Mouse (Mus musculus) limb, embryonic 15.5 days (tissue): Measurements from ENCODE around the gene Ptprg. TPM values are rescaled to one million over a fixed set of nuclear protein-coding genes. Genes with fewer than 3 reads are reported as not detected.

ENCODE experiments used
- ATAC-seq: fragments of 200-750 bp; cut with Nextera tagmentation; 2 replicates; pipeline ENCODE4 v1.8.0; 2017; ENCODE audit warnings: low read depth, moderate TSS enrichment; ENCODE audit not compliant: insufficient number of reproducible peaks, low FRiP score, low TSS enrichment
- H3K27ac ChIP-seq: fragments of 300-500 bp; sonication (generic); 2 replicates; pipeline ENCODE4 v1.5.1; 2015; ENCODE audit warnings: moderate library complexity, mild to moderate bottlenecking, inconsistent platforms
- H3K27me3 ChIP-seq: fragments of 300-500 bp; sonication (generic); 2 replicates; pipeline ENCODE4 v1.6.1; 2015; ENCODE audit warnings: inconsistent platforms
- H3K36me3 ChIP-seq: fragments of 300-500 bp; sonication (generic); 2 replicates; pipeline ENCODE4 v1.6.1; 2015; ENCODE audit warnings: inconsistent platforms
- H3K4me1 ChIP-seq: fragments of 300-500 bp; sonication (generic); 2 replicates; pipeline ENCODE4 v1.6.1; 2015; ENCODE audit warnings: inconsistent platforms
- H3K4me2 ChIP-seq: fragments of 300-500 bp; sonication (generic); 2 replicates; pipeline ENCODE4 v1.6.1; 2015; ENCODE audit warnings: mild to moderate bottlenecking, inconsistent platforms
- H3K4me3 ChIP-seq: fragments of 300-500 bp; sonication (generic); 2 replicates; pipeline ENCODE4 v1.5.1; 2015; ENCODE audit warnings: mild to moderate bottlenecking, inconsistent platforms
- H3K9ac ChIP-seq: fragments of 300-500 bp; sonication (generic); 2 replicates; pipeline ENCODE4 v1.6.1; 2015; ENCODE audit warnings: inconsistent platforms
- H3K9me3 ChIP-seq: fragments of 300-500 bp; sonication (generic); 2 replicates; pipeline ENCODE4 v1.6.1; 2016; ENCODE audit warnings: inconsistent platforms
- WGBS: fragments of 180-500 bp; shearing (Covaris S2); methylation state at CpG from one replicate; pipeline ENCODE4 v1.1.7; 2015; 5-methylcytosine and 5-hydroxymethylcytosine counted together
- polyA plus RNA-seq: library from polyadenylated mRNA; unstranded; fragments of >200 nt; fragmentation: Nextera tagmentation; extraction: Ambion mirVana; gene quantifications from 2 replicates; pipeline ENCODE4 v1.2.1, GENCODE M21; 2015

Ptprg gene
- polyA plus RNA-seq, 1 experiment from 2014 or later = 27.3 TPM

DNA sequence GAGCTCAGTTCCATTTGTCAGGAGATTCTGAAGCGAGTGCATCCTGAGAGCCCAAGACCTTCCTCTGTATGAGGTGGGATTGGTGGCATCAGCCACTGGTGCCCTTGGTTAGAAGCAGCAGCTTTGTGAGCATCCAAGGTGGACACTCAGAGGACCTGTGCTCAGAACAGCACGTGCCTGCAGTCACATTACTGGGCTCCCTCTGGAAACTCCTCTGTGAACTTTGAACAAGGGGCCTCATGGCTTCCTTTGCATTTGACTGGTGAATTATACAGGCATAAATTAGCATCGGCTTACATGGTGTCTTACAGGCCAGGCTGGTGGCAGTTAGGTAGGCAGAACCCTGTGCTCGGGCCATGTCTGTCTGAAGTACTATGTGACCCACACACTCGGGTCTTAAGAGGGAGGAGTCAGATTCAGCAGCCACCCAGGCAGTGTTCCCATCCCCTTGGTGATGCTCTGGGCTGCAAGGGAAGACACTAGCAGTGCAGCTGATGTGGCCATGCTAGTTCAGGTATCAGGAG is 609.1 kb downstream of the Ptprg start:
- no peaks in the 10 kb centered on the region for H3K36me3 ChIP-seq
- no peaks in the 10 kb centered on the region for H3K27me3 ChIP-seq
- no peak overlapping the region for H3K4me2 ChIP-seq
- no peak overlapping the region for H3K9ac ChIP-seq
- WGBS = 62% methylated on average over 5 of the region's 5 CpGs
- H3K27ac ChIP-seq = no peak overlapping the region
- no peak overlapping the region for H3K4me3 ChIP-seq
- no peak for ATAC-seq
- H3K4me1 ChIP-seq = peaks cover 12% of the 10 kb centered on the region; the same call in 1 of the 2 replicates
- no peaks in the 10 kb centered on the region for H3K9me3 ChIP-seq

DNA sequence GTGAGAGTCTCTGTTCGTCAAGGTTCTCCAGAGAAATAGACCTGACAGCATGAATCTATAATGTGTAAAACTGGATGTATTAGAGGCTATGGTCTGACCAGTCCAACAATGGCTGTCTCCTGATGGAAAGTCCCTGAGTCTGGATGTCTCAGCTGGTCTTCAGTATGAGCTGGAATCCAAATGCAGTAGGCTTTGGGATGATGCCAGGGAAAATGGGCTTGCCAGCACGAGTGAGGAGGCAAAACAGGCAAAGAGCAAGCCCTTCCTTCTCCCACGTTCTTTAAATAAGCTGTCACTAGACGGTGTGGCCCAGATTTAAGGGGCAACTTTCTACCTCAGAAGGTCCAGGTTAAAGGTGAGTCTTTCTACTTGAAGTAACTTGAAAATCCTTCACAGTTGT is 609.9 kb downstream of the Ptprg start:
- 69% methylated on average over 4 of the region's 4 CpGs for WGBS
- H3K9ac ChIP-seq = no peak overlapping the region

DNA sequence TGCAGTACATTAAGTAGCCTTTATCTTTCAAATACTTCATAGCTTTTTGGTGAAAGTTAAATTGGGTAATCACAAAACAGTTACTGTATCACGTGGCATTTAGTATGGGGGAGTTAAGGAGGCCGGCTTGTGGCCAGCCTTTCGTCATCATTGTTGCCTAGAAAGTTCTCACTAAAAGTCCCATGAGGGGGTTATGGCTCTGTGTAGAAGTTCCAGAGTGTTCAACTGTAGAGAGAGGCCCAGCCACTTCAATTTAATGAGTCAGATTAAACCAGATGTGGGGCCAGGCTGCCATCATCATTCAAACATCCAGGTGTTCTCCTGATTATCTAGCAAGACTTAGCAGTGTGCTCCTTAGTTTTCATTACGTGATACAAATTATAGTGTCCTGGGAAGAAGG is 613.9 kb downstream of the Ptprg start:
- Histone ChIP-seq H3K36me3 (no peaks in the 10 kb centered on the region), H3K4me1 (peaks cover 5% of the 10 kb centered on the region; the same call in 1 of the 2 replicates), H3K9ac (no peak overlapping the region), H3K27ac (no peak overlapping the region), H3K4me3 (no peak overlapping the region), H3K9me3 (no peaks in the 10 kb centered on the region), H3K4me2 (no peak overlapping the region), H3K27me3 (no peaks in the 10 kb centered on the region)
- ATAC-seq = no peak
- WGBS = 51% methylated on average over 4 of the region's 4 CpGs

More for the DNA sequence above, 609.9 kb downstream of the Ptprg start:
- no peak for ATAC-seq
- H3K4me1 ChIP-seq = peaks cover 12% of the 10 kb centered on the region; the same call in 1 of the 2 replicates
- H3K27me3 ChIP-seq = no peaks in the 10 kb centered on the region
- H3K4me2 ChIP-seq = no peak overlapping the region
- H3K9me3 ChIP-seq = no peaks in the 10 kb centered on the region
- no peak overlapping the region for H3K4me3 ChIP-seq
- H3K27ac ChIP-seq = no peak overlapping the region
- H3K36me3 ChIP-seq = no peaks in the 10 kb centered on the region

DNA sequence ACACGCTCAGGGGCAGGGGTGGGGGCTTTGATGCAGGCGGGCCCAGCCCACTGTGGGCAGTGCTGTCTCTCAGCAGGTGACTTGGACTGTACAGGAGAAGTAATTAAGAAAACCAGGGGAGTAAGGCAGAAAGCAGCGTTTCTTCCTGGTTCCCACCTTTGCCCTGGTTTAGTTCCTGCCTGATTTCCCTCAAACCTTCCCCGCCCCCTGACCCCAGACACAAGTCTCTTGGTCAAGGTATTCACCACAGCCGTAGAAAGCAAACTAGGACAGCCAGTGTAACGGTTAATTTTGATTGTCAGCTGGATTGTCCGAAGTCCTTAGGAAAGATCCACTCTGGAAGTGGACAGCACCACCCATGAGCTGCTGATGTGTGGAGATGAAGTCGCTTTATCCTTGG is 614.3 kb downstream of the Ptprg start:
- no peaks in the 10 kb centered on the region for H3K9me3 ChIP-seq
- 0 out of 2 replicates have a peak, but pooled peaks cover under 1% of the 10 kb centered on the region for H3K4me1 ChIP-seq
- no peak overlapping the region for H3K27ac ChIP-seq
- ATAC-seq = no peak
- 75% methylated on average over 8 of the region's 8 CpGs for WGBS
- H3K9ac ChIP-seq = no peak overlapping the region
- H3K36me3 ChIP-seq = no peaks in the 10 kb centered on the region
- H3K4me3 ChIP-seq = no peak overlapping the region
- no peak overlapping the region for H3K4me2 ChIP-seq
- no peaks in the 10 kb centered on the region for H3K27me3 ChIP-seq

DNA sequence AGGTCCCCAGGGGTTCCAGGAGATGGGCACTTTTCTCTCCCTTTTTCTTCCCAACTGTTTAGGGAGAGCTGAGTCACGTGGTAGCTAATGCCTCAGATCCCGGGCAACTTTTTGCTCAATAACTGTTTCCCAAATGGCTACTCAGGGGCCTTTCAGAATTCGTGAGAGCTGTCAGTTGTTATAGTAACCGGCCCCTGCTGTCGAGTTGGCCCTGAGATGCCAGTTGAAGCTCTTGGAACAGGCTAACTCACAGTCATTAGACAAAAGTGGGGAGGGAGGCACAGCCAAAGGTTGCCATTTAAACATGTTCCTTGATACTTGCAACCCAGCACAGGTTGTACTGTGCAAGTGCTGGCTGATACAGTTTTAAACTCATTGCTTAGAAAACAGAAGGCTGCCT is 624.1 kb downstream of the Ptprg start:
- no peak overlapping the region for H3K9ac ChIP-seq
- 26% methylated on average over 5 of the region's 5 CpGs for WGBS
- no peaks in the 10 kb centered on the region for H3K4me1 ChIP-seq
- no peak overlapping the region for H3K4me3 ChIP-seq
- no peak overlapping the region for H3K4me2 ChIP-seq
- no peaks in the 10 kb centered on the region for H3K27me3 ChIP-seq
- no peak for ATAC-seq
- no peaks in the 10 kb centered on the region for H3K9me3 ChIP-seq
- no peak overlapping the region for H3K27ac ChIP-seq
- 0 out of 2 replicates have a peak, but pooled peaks cover 3% of the 10 kb centered on the region for H3K36me3 ChIP-seq

DNA sequence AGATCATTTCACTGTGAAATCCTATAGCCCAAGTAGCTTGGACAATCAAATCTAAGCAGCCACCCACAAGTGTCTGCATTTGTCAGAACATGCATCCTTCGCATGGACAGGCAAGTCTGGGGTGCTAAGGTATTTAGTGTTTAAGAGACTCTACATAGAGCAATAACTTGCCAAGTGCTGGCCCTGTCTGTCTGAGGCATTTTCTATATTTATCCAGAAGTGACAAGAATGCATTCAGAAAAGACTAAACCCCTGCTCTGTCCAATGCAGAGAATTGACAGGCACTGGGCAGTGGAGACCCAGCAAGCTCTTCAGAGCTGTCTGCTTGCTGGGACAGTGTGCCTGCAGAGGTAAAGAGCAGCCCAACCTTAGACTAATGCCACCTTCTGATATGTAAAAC is 625.3 kb downstream of the Ptprg start:
- Histone ChIP-seq H3K27me3 (no peaks in the 10 kb centered on the region), H3K9ac (no peak overlapping the region), H3K4me2 (no peak overlapping the region), H3K27ac (no peak overlapping the region), H3K36me3 (0 out of 2 replicates have a peak, but pooled peaks cover 3% of the 10 kb centered on the region), H3K9me3 (no peaks in the 10 kb centered on the region), H3K4me3 (no peak overlapping the region), H3K4me1 (no peaks in the 10 kb centered on the region)
- WGBS = 90% methylated on average over 1 of the region's 1 CpGs
- no peak for ATAC-seq

DNA sequence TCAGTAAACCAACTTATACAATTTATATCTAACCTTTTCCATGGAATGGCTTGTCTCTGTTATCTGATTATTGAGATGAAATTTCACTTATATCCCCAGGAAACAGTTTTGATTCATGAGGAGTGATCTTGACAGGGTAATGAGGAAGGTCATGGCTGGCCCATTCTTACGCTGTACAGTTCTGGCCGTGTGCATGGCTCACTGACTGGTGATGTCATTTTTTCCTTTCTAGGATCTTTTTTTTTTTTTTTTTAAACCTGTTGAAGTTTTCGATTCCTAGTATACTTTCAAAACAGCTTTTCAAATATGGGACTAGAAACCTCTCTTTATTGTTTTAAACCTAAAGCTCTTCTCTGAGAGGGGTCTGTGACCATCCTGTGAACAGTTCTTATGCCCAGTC is 626.8 kb downstream of the Ptprg start:
- Histone ChIP-seq H3K4me2 (no peak overlapping the region), H3K4me1 (no peaks in the 10 kb centered on the region), H3K4me3 (no peak overlapping the region), H3K36me3 (0 out of 2 replicates have a peak, but pooled peaks cover 3% of the 10 kb centered on the region), H3K9ac (no peak overlapping the region), H3K9me3 (no peaks in the 10 kb centered on the region), H3K27ac (no peak overlapping the region), H3K27me3 (no peaks in the 10 kb centered on the region)
- ATAC-seq = no peak
- WGBS = 50% methylated on average over 3 of the region's 3 CpGs

DNA sequence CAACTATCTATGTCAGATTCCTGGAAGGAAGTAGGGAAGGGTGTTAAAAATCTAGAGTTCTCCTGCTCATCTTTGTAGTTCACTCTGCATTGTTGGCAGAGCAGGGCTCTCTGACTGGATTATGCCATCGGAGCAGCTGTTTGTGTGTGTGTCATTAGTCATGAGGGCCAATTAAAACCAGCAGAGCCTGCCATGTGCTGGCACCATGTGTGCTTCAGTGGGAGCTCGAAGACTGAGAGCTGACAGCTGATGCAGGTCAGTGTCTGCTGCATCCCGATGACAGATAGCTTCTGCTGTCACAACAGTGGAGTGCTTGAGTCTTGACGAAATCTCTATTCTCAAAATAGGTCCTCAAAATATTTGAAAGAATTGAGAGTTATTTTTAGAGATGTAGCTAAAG is 631.7 kb downstream of the Ptprg start:
- no peak overlapping the region for H3K27ac ChIP-seq
- H3K4me3 ChIP-seq = no peak overlapping the region
- no peak for ATAC-seq
- H3K4me2 ChIP-seq = no peak overlapping the region
- WGBS = 68% methylated on average over 4 of the region's 4 CpGs
- H3K36me3 ChIP-seq = no peaks in the 10 kb centered on the region
- no peaks in the 10 kb centered on the region for H3K27me3 ChIP-seq
- H3K9ac ChIP-seq = no peak overlapping the region
- no peaks in the 10 kb centered on the region for H3K9me3 ChIP-seq
- H3K4me1 ChIP-seq = peaks cover 17% of the 10 kb centered on the region

DNA sequence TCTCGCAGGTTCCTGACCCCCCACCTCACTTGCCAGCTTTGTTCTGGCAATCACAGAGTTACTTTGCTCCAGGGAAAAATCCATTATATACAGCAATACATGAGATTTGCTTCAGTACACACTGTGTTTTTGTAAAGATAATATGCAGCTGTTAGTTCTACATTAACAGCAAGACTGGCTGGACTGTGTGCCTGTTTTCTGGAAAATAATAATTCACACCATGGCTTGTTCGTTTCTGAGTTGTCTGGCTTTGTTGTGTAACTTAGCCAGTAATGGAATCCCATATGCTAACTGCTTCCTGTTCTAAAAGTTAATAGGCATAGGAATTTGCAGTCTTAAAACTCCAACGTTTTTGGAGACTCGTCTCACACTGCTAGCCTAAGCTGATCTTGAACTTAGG is 635.0 kb downstream of the Ptprg start:
- Histone ChIP-seq H3K4me1 (peaks cover 18% of the 10 kb centered on the region), H3K4me2 (no peak overlapping the region), H3K27ac (no peak overlapping the region), H3K9ac (no peak overlapping the region), H3K36me3 (0 out of 2 replicates have a peak, but pooled peaks cover 3% of the 10 kb centered on the region), H3K27me3 (no peaks in the 10 kb centered on the region), H3K9me3 (no peaks in the 10 kb centered on the region), H3K4me3 (no peak overlapping the region)
- 12% methylated on average over 4 of the region's 4 CpGs for WGBS
- no peak for ATAC-seq

DNA sequence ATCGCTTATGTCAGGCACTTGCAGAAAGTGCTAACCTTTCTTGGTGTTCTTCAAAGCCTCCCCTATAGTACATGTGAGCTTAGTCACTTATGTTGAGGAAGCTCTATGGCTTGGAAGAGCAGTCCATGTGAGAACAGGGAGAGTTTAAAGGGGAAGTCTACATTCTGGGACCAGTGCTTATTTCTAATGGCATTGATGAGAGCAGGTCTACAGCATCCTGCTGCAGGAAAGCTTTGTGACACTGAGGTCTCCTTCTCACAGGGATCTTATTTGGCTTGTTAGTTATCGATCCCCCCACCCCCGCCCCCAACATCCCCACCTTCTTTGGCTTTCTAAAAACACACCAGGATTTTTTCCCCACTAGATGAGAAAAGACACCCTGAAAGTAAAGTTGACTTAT is 635.9 kb downstream of the Ptprg start:
- no peak for ATAC-seq
- Histone ChIP-seq H3K4me2 (no peak overlapping the region), H3K27ac (no peak overlapping the region), H3K9me3 (no peaks in the 10 kb centered on the region), H3K4me3 (no peak overlapping the region), H3K27me3 (no peaks in the 10 kb centered on the region), H3K4me1 (peaks cover 18% of the 10 kb centered on the region), H3K9ac (no peak overlapping the region), H3K36me3 (0 out of 2 replicates have a peak, but pooled peaks cover 3% of the 10 kb centered on the region)
- WGBS = 77% methylated on average over 3 of the region's 3 CpGs

DNA sequence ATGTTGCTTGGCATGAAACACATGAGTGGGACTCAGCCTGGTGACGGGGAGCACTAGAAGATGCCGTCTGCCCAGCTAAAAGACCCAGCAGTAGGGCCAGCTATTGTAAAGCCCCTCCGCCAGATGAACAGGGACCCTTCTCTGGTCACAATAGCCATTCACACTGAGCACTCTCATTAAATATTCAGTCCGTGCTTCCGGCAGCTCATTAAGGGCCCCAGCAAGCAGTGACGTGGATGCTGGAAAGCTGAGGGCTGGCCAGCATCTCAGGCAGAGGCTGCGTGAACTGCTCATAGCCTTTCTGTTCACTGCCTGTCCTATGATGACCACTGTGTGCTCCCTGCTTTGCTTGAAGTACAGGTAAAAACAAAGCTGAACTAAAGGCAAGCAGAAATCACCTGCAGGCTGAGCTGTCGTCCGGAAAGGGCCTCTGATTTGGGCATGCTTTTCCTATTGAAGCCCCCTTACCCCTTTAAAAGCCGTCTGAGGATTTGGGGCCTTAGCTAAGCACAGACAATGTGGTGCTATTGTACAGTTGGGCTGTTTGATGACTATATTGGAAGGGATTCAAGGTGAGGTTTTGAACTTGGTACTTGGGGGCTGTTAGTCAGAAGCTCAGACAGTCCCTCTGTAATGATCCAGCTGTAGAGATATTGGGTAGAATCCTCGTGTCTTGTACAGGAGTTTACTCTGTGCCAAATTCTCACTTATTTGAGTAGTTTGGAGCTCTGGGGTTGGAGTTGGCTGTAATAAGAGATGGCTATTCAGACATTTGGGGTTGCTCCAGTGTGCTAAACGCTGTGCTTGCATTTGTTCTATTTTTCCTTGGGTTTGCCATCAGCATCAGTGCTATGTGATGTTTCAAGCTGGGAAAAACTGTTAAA is 636.6 kb downstream of the Ptprg start:
- Histone ChIP-seq H3K9me3 (no peaks in the 10 kb centered on the region), H3K4me2 (no peak overlapping the region), H3K27ac (no peak overlapping the region), H3K4me3 (no peak overlapping the region), H3K4me1 (peaks cover 18% of the 10 kb centered on the region), H3K27me3 (no peaks in the 10 kb centered on the region), H3K36me3 (0 out of 2 replicates have a peak, but pooled peaks cover 3% of the 10 kb centered on the region), H3K9ac (no peak overlapping the region)
- WGBS = 47% methylated on average over 12 of the region's 12 CpGs
- no peak for ATAC-seq

DNA sequence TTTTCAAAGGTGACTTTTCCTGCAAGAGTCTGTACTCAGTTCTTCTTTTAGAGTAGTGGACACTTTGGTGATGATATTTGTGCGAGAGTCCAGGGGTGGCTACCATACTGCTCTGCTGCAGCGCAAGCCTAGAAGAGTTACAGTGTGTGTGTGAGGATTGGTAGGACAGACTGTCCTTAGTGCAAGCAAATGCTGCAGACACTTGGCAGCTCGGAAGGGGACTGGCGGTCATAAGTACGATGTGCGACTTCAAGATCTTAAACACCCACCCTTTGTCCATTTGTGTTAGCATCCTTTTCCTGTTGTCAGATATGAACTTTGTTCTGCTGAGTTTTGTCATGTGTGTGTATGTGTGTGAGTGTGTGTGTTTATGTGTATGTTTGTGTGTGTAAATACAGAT is 637.7 kb downstream of the Ptprg start:
- Histone ChIP-seq H3K27ac (no peak overlapping the region), H3K36me3 (0 out of 2 replicates have a peak, but pooled peaks cover 3% of the 10 kb centered on the region), H3K4me2 (no peak overlapping the region), H3K27me3 (no peaks in the 10 kb centered on the region), H3K9ac (no peak overlapping the region), H3K4me3 (no peak overlapping the region), H3K4me1 (peaks cover 18% of the 10 kb centered on the region), H3K9me3 (no peaks in the 10 kb centered on the region)
- no peak for ATAC-seq
- WGBS = 93% methylated on average over 6 of the region's 6 CpGs
